Mouse (Mus musculus) cerebellum, adult 9-11 months (tissue): ENCODE measurements around the gene 2010111I01Rik.

ENCODE experiments used
- DNase-seq: peaks from one replicate; pipeline ENCODE4 v3.0.0; 2022

2010111I01Rik gene

GRCm38 (mm10) chr13:63247631-63248030 lies 282.9 kb downstream of the 2010111I01Rik start:
- DNase-seq = no peak

DNA sequence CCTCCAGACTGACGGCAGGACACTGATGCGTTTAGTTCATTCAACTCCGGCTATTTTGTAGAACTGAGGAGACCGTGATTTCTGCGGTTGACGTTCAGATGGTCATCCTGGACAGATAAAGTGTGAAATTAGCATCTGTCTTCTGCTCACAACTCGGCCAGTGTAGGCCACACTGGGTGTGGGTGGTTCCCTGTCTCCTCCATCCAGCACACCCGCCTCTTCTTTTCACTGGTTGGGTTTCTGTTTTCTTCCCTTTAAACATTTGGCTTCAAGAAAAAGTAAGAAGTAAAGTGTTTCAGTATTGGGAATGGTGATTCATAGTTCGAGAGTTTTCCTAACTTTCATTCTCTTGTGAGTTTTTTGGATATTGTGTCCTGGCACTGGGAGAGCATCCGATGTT lies 283.6 kb downstream of the 2010111I01Rik start:
- no peak for DNase-seq

DNA sequence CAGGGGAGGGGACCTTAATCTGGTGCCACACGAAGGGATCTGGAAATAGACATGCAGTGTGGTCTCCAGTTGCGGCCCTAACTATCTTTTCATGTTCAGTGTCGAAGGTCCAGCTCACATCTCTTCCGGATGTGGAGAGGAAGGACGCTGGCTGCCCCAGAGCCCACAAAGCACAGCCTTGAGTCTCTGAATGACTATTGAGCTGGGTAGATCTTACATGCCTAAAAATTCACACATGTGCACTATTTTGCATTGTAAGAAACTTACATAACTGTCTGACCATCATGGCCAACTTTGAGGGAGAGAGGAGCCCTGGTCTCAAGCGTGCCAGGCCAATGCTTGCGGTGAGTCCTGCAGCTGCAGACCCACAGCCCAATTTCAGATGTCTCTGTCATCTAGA lies 284.5 kb downstream of the 2010111I01Rik start:
- DNase-seq = no peak

DNA sequence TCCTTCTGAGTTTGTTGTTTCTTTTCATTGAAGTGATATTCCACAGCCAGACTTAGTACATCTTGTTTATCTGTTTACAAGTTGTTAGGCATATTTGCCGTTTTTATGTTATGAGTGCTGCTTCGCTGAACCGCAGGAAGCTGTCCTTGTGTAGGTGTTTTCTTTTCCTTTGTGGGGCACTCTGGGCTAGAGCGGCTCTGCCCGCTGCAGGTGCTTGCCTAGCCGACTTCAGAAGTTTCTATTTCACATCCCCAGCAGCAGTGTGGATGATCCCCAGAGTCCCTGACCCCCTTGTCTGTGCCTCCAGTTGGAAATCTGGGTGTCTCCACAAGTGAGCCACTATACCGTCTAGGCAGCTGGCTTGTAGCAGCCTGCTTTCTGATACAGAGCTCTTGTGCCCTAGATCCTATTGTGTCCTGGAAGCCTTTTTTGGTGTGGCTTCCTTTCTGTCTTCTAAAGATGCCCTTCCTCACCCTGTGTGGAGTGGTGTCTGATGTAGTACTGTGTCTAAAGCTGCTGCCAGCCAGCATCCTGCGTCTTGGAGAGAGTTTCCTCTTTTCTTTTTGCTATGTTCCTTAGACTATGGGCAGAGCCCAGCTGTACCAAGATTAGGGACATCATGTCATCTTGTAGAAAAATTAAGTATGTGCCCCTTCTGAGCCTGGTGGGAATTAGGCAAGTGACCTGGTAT lies 285.2 kb downstream of the 2010111I01Rik start:
- no peak for DNase-seq

DNA sequence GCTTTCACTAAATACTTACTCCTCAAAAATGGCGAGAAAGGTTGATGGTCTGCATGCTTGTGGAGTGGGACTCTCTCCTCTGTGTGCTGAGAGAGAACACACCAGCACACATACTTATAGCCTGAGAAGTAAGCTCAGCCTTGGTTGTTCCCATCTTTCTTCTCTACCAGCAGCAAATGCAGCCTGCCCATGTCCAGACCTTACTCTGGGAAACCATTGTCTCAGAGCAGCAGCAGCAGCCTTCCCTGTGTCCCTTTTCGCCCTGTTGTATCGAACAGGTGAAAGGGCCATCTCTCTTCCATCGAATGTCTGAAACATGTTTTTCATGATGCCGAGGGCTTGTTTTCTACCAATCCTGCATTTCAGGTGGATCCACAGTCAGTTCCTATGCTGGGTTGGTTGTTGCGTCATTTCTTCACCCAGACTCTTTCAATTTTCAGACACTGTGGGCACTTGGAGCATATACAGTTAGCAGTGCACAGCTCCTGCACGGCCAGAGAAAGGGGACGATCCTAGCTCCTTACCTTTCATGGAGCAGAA lies 285.8 kb downstream of the 2010111I01Rik start:
- DNase-seq = no peak

DNA sequence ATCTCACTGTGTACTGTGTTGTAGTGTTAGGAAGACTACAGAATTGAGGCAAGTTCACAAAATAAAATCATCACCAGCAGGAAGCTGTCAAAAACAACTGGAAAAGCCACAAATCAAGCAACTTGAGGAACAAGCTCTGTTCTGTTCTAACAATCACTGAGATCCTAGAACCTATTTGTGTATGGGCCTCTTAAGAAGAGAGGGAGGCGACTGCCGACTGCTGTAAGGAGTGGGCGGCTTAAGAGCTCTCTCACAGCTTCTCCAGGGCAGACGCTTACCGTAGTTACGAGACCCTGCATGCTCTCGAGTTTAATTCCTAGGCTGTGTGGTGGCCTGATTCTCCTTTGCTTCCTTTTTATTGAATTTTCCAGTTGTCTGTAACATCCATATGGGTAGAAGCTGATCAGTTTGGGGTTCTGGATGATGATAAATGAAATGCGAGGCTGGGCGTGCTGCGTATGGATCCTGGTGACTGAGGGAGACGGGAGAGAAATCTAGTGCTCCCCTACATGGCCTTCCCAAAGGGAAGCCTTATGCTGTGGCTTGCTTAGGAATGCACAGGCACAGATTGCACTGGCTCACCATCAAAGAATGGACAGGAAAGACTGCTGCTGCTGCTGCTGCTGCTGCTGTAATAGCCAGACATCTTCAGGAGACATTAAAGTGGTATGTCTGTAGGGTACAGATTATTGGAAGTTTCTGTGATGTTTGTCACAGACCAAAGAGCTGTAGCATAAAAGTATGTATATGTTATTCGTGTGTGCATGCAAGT lies 286.6 kb downstream of the 2010111I01Rik start:
- DNase-seq = no peak

- no peak for DNase-seq
Observed at GRCm38 (mm10) chr13:63252295-63253010, 287.8 kb downstream of the 2010111I01Rik start.

- no peak for DNase-seq
Observed at GRCm38 (mm10) chr13:63253147-63253546, 288.5 kb downstream of the 2010111I01Rik start.

GRCm38 (mm10) chr13:63253886-63254636 lies 289.4 kb downstream of the 2010111I01Rik start:
- no peak for DNase-seq

DNA sequence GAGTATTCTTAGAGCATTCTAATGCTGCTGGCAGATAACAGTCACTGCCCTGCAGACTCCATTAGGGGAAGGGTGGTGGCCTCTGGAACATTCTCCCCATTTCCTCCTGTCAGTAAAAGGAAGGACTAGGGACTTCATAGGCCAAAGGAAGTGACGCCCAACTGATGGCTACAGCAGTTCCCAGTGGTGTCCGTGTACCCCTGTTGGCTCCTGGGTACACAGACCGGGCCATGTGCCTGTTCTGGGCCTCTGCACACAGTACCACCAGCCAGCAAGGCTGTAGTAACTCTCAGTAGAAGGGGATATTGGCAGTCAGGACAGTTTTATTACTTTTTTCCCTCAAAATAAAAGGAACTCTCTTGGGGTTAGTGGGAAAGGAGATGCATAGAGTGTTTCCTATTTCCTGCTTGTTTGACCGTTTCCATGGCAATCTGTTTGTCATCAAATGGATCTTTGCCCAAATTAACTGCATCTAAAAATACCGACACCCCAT lies 290.9 kb downstream of the 2010111I01Rik start:
- no peak for DNase-seq

DNA sequence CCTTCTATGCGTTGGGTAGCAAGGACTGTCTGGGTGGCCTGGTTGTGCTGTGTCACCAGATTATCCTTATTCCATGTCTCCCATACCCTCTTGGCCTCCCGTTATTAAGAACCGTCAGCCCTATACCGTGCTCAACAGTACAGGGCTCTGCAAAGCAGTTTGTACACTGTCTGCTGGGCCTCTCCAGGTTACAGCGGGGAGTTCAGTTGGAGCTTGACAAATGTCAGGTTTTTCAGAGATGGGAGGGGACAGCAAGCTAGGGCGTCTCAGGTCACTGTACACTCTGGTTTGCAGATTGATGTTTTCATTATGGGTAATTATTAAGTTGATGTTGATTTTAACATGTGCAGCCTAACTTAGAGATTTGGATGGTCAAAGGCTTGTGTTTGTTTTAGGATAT lies 291.5 kb downstream of the 2010111I01Rik start:
- no peak for DNase-seq

DNA sequence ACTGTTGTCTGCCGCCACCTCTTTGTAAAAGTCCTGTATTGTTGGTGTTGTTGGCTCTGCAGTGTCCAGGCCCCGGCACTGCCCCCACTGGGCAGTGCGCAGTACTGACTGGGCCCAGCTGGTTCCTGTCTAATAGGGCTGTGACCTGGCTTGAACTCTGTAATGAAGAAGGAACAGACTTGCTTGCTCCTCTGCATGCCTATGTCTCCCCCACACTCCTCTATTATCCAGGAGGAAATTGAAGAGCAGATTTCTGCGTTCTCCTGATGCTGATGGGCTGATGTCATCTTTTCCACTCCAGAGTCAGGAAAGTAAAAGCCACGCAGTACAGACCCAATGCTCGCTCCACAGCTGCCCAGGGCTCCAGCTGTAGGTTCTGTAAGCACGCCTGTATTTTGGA lies 292.1 kb downstream of the 2010111I01Rik start:
- no peak for DNase-seq

DNA sequence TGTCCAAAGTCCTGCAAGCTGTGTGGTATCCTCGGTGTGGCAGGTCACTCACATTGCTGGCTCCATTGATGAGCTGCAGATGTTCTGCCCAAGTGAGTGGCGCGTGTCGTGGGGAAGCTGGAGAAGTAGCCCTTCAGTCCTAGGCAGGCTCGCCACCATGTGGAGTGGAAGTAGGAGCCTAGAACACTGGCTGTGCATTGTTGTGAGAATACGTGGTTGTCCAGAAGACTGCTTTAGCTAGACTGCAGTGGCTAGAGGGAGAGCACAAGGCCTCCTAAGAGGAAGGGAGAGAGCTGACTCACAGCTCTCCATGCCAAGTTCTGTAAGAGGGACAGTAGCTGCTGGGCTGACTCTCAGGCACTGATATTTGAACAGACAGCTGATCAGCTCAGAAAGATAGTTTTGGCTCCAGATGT lies 293.5 kb downstream of the 2010111I01Rik start:
- no peak for DNase-seq

DNA sequence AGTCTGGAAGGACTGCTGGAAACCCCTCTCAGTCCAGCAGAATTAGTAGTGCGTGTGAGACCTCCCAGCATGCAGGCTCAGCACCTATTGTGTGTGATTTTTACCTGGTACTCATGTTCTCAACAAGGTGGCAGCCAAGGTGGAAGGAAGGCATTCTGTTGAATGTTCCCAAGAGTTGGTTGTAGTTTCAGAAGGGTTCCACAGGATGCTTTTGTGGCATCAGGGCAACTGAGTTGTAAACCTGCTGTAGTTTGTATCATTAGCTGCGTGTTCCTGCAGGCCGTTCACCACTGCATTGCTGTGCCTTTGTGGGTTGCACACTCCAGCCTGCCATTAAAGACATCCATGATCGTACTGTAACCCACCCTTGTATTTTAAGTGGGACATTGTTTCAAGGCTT lies 294.0 kb downstream of the 2010111I01Rik start:
- DNase-seq = no peak

DNA sequence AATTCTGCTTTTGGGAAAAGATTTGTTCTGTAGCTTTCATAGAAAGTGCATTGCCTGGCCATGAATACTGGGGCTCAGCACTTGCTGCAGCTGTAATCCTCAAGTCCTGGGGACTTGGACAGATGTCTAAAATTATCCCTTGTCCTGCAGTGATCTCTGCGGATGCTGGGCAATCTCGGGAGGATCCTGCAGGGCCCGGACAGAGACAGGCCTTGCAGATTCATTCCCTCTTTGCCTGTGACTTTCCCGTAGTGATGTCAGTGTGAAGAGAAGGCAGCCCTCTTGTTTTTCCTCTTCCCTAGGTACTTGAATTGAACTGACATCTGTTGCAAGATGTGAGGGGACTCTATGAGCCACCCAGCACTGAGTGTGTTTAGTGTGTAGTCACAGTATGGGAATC lies 295.4 kb downstream of the 2010111I01Rik start:
- DNase-seq = no peak

GRCm38 (mm10) chr13:63260753-63261631 lies 296.3 kb downstream of the 2010111I01Rik start:
- peak; percentile 58 for DNase-seq

DNA sequence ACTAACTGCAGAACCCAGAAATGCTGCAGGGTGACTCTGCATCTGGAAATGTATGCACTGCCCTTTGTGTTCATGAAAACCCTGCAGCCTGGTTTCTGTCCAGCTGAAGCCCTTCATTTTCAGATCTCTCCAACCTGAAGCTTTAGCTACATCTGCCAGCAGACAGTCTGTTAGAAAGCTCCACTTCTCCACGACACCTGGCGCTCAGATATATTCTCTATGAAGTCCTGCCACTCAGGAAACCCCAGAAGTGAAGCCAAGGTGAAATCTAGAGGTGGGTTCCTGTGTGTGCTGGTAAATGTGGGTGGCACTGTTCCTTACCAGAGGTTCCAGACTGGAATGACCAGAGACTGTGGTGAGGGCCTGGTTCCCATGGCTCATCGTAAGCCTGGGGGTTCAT lies 297.0 kb downstream of the 2010111I01Rik start:
- DNase-seq = no peak

DNA sequence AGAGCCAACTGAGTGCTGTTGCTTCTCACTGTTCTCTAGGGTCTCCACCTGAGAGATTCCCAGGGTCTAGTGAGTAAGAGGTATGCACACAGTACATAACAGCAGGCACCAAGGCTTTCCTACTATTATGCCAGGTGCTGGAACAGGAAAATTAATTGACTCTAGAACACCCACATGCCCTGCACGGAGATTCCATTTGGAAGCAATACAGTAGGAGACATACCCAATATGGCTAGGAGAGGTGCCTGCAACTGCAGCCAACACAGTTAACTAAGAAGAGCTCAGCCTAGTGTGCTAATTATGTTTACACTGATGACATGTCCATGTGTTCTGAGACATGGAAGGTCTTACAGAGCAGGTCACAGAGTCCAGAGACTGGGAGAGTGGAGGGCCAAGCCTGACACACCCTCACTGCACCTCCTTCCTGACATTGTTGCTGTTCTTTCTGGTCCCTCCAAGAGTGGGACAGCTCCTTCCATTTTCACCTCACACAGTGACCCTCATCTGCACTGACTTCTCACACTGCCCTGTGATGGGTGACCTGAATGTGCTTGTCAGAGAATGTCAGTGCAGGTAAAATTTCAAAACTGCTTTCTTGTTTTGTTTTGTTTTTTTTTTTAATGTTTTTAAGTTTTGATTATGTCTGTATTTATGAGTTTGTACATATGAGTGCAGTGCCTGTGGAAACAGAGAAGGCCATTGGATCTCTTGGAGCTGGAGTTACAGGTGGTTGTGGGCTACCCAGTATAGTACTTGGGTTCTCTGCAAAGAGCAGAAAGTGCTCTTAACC lies 297.7 kb downstream of the 2010111I01Rik start:
- DNase-seq = peak; percentile 60

DNA sequence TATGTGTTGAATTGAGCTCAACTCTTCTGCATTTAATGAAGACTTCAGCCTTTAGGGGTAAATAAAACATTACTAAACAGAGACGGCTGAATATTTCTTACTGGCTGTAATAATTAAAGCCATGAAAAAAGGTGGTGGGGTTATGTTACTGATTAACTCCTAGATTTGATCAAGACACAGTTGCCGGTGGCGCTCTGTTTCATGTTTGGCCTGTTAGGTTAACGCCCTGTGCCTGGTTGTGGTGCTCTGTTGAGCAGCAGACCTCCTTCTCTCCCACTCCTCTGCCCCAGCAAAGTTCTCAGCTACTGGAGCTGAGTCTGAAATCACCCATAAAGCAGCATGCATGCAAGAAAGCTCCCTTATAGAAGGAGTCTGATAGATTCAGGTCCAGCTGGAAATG lies 303.7 kb downstream of the 2010111I01Rik start:
- DNase-seq = no peak

DNA sequence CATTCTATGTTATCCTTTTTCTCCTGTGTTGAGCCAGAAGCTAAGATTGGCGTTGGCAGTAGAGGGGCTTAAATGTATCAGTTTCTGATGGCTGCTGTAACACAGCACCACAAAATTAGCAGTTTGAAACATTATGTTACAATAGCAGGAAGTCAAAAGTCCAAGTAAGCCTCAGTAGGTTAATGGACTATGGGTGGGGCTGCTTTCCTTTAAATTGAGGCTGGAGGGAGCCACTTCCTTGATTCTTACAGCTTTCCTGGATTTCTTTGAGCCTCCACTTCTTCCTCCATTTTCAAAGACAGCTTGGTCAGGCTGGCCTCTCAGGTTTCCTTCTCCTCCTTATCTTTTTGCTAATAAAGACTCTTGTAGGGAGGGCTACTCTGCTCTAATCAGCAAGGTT lies 304.1 kb downstream of the 2010111I01Rik start:
- DNase-seq = no peak

DNA sequence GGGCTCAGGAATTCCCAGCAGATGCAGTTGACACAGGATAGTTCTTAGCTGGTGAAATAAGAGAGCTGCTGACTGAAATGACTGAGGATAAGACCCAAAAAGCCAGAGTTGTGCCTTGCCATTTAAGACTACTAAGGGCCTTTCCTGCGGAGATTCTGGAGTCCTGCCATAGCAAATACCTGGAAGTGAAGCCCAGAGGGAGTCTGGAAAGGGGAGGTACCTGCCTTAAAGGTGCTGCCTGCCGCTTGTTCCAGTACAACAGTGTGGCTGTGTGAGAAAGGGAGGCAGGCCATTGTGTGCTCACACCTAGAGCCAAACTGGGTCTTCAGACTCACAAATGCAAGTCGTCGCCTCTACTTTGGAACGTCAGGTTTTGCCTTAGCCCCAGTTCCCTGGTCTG lies 305.5 kb downstream of the 2010111I01Rik start:
- DNase-seq = no peak
